Mouse (Mus musculus) neutrophil, adult 65 days (primary cell): ENCODE data around the gene Mfap2. TPM values are rescaled to one million over a fixed set of nuclear protein-coding genes. Genes with fewer than 3 reads are reported as not detected.

Experiments used
- total RNA-seq: library from RNA; stranded (reverse); gene quantifications from 2 replicates; pipeline ENCODE4 v1.2.4, GENCODE M21; 2023

The Mfap2 gene
- total RNA-seq, result not detected in 2 replicates

GRCm38 (mm10) chr4:141010118-141010517 is at the start of gene Mfap2:
Gene Mfap2, plus strand, starts transcription at chr4:141010418.

GRCm38 (mm10) chr4:140960781-140961466 is 49.3 kb upstream of the Mfap2 start, which contains the start of gene Sdhb:
Gene Sdhb, plus strand, starts transcription at chr4:140961203.

DNA sequence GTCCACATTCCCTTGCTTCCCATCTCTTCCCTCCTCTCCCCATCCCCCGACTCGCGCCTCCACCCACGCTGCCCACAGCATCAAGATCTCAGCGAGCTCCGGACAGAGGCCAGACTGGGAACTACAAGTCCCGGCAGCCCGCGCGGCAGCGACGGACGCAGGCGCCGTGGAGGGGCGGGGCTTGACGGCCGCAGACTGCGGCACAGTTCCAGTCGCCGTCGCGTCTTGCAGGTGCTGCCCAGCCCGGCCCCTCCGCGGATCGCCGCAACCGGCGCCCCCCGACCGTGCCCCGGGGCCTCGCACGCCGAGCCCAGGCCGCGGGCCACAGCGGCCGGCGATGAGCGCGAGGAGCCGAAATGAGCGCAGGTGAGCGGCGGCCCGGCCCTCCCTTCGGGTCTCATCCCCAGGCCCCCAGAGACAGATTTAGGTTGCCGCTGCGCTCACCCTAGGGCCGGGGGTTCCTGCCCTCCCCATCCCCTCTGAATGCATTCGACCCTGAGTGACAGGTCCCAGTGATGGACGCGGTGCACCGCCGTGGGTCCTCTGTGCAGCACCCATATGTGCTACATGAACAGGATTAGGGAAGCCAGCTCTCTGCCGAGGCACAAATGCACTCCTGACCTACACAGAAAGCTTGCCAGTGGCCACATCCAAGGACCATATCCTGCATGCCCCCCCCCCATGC is 23.4 kb upstream of the Mfap2 start, which contains the start of gene Atp13a2:
TSS of gene Atp13a2 (plus strand) at position 163 of the 685 bp plus-strand sequence.

GRCm38 (mm10) chr4:141060426-141061301 is 50.4 kb downstream of the Mfap2 start, which contains the start of gene Crocc:
Gene Crocc, minus strand, starts transcription at chr4:141060550.

Other genes starting within 250 kb of the Mfap2 start
- 508 and 529 TPM in 2 replicates for gene Padi4, start 236.2 kb upstream of the Mfap2 start, total RNA-seq
- 0.44 and 0.61 TPM in 2 replicates for gene Padi3, start 199.8 kb upstream of the Mfap2 start, total RNA-seq
- not detected in 2 replicates for gene Padi1, start 164.6 kb upstream of the Mfap2 start, total RNA-seq
- gene Padi2, start 104.1 kb upstream of the Mfap2 start, total RNA-seq, result 22.5 and 31.9 TPM in 2 replicates
- 64.7 and 69.5 TPM in 2 replicates for gene Sdhb, start 49.2 kb upstream of the Mfap2 start, total RNA-seq
- 41.5 and 52.2 TPM in 2 replicates for gene Atp13a2, start 23.5 kb upstream of the Mfap2 start, total RNA-seq
- gene Crocc, start 50.1 kb downstream of the Mfap2 start, total RNA-seq, result 7.8 and 10.3 TPM in 2 replicates
- 79.8 and 82.2 TPM in 2 replicates for gene Necap2, start 67.9 kb downstream of the Mfap2 start, total RNA-seq
- gene Spata21, start 77.9 kb downstream of the Mfap2 start, total RNA-seq, result not detected in 2 replicates
- 77.3 and 86.6 TPM in 2 replicates for gene Szrd1, start 129.4 kb downstream of the Mfap2 start, total RNA-seq
- gene Fbxo42, start 137.5 kb downstream of the Mfap2 start, total RNA-seq, result 21.2 and 34.1 TPM in 2 replicates
- gene Rsg1, start 203.5 kb downstream of the Mfap2 start, total RNA-seq, result 0.54 and 1.3 TPM in 2 replicates
- not detected in 2 replicates for gene Arhgef19, start 229.1 kb downstream of the Mfap2 start, total RNA-seq